Mouse (Mus musculus): ENCODE results near the gene Crybb2.

Gene Crybb2

GRCm38 (mm10) chr5:113090077-113090690 lies 20.3 kb upstream of the Crybb2 start:
- no peak for DNase-seq (ENCODE audit: low read depth)

- DNase-seq (ENCODE audit: low read depth): no peak
Measured at GRCm38 (mm10) chr5:113087465-113087864, 17.5 kb upstream of the Crybb2 start.

- no peak for DNase-seq (ENCODE audit: low read depth)
Measured at GRCm38 (mm10) chr5:113086990-113087389, 17.1 kb upstream of the Crybb2 start.

GRCm38 (mm10) chr5:113086439-113086838 lies 16.5 kb upstream of the Crybb2 start:
- DNase-seq (ENCODE audit: low read depth): no peak

GRCm38 (mm10) chr5:113085931-113086330 lies 16.0 kb upstream of the Crybb2 start:
- no peak for DNase-seq (ENCODE audit: low read depth)

- no peak for DNase-seq (ENCODE audit: low read depth)
Measured at GRCm38 (mm10) chr5:113084309-113084708, 14.4 kb upstream of the Crybb2 start.

- DNase-seq (ENCODE audit: low read depth): no peak
Measured at GRCm38 (mm10) chr5:113082356-113083168, 12.6 kb upstream of the Crybb2 start.

- no peak for DNase-seq (ENCODE audit: low read depth)
Measured at GRCm38 (mm10) chr5:113081439-113081838, 11.5 kb upstream of the Crybb2 start, which contains the start of gene Crybb3. TSS of gene Crybb3 (minus strand) at chr5:113081584.

- no peak for DNase-seq (ENCODE audit: low read depth)
Measured at GRCm38 (mm10) chr5:113081020-113081419, 11.1 kb upstream of the Crybb2 start.

- no peak for DNase-seq (ENCODE audit: low read depth)
Measured at GRCm38 (mm10) chr5:113079783-113080182, 9.9 kb upstream of the Crybb2 start.

- DNase-seq (ENCODE audit: low read depth): no peak
Measured at GRCm38 (mm10) chr5:113078686-113079085, 8.8 kb upstream of the Crybb2 start.

GRCm38 (mm10) chr5:113054308-113054707 lies 15.6 kb downstream of the Crybb2 start:
- DNase-seq (ENCODE audit: low read depth): peak; percentile 6

- DNase-seq (ENCODE audit: low read depth): no peak
Measured at GRCm38 (mm10) chr5:113050581-113051185, 19.2 kb downstream of the Crybb2 start.

GRCm38 (mm10) chr5:113049876-113050275 lies 20.0 kb downstream of the Crybb2 start:
- DNase-seq (ENCODE audit: low read depth): no peak

- DNase-seq (ENCODE audit: low read depth): no peak
Measured at GRCm38 (mm10) chr5:113045511-113046273, 24.2 kb downstream of the Crybb2 start.

GRCm38 (mm10) chr5:113043531-113043930 lies 26.4 kb downstream of the Crybb2 start:
- DNase-seq (ENCODE audit: low read depth): no peak

- DNase-seq (ENCODE audit: low read depth): no peak
Measured at GRCm38 (mm10) chr5:113041567-113042071, 28.3 kb downstream of the Crybb2 start.

- DNase-seq (ENCODE audit: low read depth): no peak
Measured at GRCm38 (mm10) chr5:113040776-113041175, 29.1 kb downstream of the Crybb2 start.

- no peak for DNase-seq (ENCODE audit: low read depth)
Measured at GRCm38 (mm10) chr5:113038601-113039000, 31.3 kb downstream of the Crybb2 start.

- DNase-seq (ENCODE audit: low read depth): no peak
Measured at GRCm38 (mm10) chr5:113035094-113036047, 34.5 kb downstream of the Crybb2 start.

- no peak for DNase-seq (ENCODE audit: low read depth)
Measured at GRCm38 (mm10) chr5:113031201-113031754, 38.6 kb downstream of the Crybb2 start.

All from c-Kit-positive CD71-positive TER-119-negative erythroid progenitor cells, embryonic 14.5 days (primary cell).